ENCODE assay signal across 33 mouse cellular contexts in the genomic region with DNA sequence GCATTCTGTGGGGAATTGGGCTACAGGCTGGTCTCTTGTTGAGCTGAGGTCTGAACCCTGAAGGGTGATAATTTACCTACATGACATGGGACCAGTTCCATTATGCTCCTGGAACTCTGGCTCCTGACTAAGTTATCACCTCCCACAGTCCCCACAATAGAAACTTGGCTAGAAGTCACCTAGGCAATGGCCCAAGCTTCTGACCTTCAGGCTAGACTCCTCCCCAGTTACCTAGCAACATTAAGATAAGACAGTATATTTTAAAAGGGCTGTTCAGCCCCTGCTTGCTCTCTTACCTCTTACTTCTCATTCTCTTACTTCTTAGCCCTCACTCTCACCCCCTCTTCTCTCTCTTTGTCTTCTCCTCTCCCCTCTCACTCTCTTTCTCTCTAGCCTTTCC. TPM values are rescaled to one million over a fixed set of nuclear protein-coding genes. Genes with fewer than 3 reads are reported as not detected.
DNase-seq lines count a peak whose midpoint lies in the region.
"Had no signal": no experiment of that assay in that cellular context is flagged by ENCODE, and none has a peak within 500 bp of the region (broad histone marks: within the 10 kb centered on the region; RNA-seq: fewer than 3 reads in every experiment).

No protein-coding gene starts in this region.

- peaks cover 15% of the 10 kb centered on the region for H3K4me1 ChIP-seq in heart, embryonic 10.5 days
- H3K4me1 ChIP-seq: embryonic facial prominence, embryonic 15.5 days; forebrain, embryonic 12.5 days had no signal

- H3K27ac ChIP-seq in heart, embryonic 10.5 days = no peak overlapping the region
- H3K27ac ChIP-seq: embryonic facial prominence, embryonic 15.5 days; forebrain, embryonic 12.5 days; liver, embryonic 14.5 days had no signal

- peak; percentile 64 to 79 for DNase-seq in heart, adult 18-20 months
- no peak for DNase-seq in heart, embryonic 10.5 days (ENCODE audit: low spot score)
- DNase-seq in kidney, postnatal 14 days = peak; percentile 35
- no peak for DNase-seq in kidney, adult 18-20 months
- DNase-seq in heart, adult 9 months (ENCODE audit: low spot score in 2 of 2) = peak; percentile 43 to 63
- DNase-seq in heart, postnatal 4 days = peak; percentile 21
- no peak for DNase-seq in testis, postnatal 10 days (ENCODE audit: low spot score)
- DNase-seq: cerebellum, adult 18-20 months; cerebellum, postnatal 10 days; forebrain, postnatal 0 days; gastrocnemius, postnatal 14 days; kidney, adult 9 months; layer of hippocampus, postnatal 36 days; left cerebral cortex, postnatal 4 days; lung, adult 2 months; lung, postnatal 10 days; midbrain, embryonic 14.5 days had no signal

- H3K36me3 ChIP-seq in heart, embryonic 10.5 days = no peaks in the 10 kb centered on the region
- H3K36me3 ChIP-seq: embryonic facial prominence, embryonic 15.5 days; forebrain, embryonic 12.5 days had no signal

- H3K4me3 ChIP-seq in heart, embryonic 10.5 days = no peak overlapping the region
- H3K4me3 ChIP-seq: embryonic facial prominence, embryonic 15.5 days; forebrain, embryonic 12.5 days had no signal

- H3K27me3 ChIP-seq in heart, embryonic 10.5 days (ENCODE audit: insufficient read depth, poor library complexity, severe bottlenecking) = no peaks in the 10 kb centered on the region
- H3K27me3 ChIP-seq: embryonic facial prominence, embryonic 15.5 days; forebrain, embryonic 12.5 days had no signal

- H3K9me3 ChIP-seq in heart, embryonic 10.5 days = 0 out of 2 replicates have a peak, but pooled peaks cover 5% of the 10 kb centered on the region
- H3K9me3 ChIP-seq: embryonic facial prominence, embryonic 15.5 days; forebrain, embryonic 12.5 days had no signal

RNA-seq across cellular contexts. Expression of gene Methig1, which starts 7.5 kb away (rescaled TPM):
- not detected for total RNA-seq in heart, adult 18-20 months (2021)
- 0.33 TPM in 1 of 2 replicates, not detected in the other for polyA plus RNA-seq in heart, embryonic 10.5 days (2016; fragmentation: Nextera tagmentation; extraction: Ambion mirVana)
- not detected for total RNA-seq in heart, postnatal 4 days (2021)
- total RNA-seq: common myeloid progenitor, adult 5-6 weeks; forebrain, postnatal 0 days; gastrocnemius, postnatal 14 days; granulocyte monocyte progenitor cell, adult 5-6 weeks; hematopoietic stem cell, adult 5-6 weeks; layer of hippocampus, postnatal 36 days; left cerebral cortex, postnatal 4 days; monocyte, adult 5-6 weeks had no signal
- polyA plus RNA-seq: brain, embryonic 14.5 days; embryonic facial prominence, embryonic 15.5 days; forebrain, embryonic 12.5 days; forebrain, postnatal 0 days; hindbrain, embryonic 16.5 days; intestine, embryonic 14.5 days; large intestine, adult 2 months; limb, embryonic 14.5 days; lung, adult 2 months; midbrain, embryonic 14.5 days; testis, adult 2 months had no signal

RNA-seq across cellular contexts. Expression of gene Mettl7a2, which starts 7.5 kb away (rescaled TPM):
- total RNA-seq in heart, adult 18-20 months (2021) = 1 to 10 TPM; 1.1 to 1.5 TPM
- not detected in 2 replicates for polyA plus RNA-seq in heart, embryonic 10.5 days (2016; fragmentation: Nextera tagmentation; extraction: Ambion mirVana)
- under 1 TPM in 1 of 2 experiments, not detected in 1; 0.27 TPM for total RNA-seq in heart, postnatal 4 days (2021)
- total RNA-seq: common myeloid progenitor, adult 5-6 weeks; forebrain, postnatal 0 days; granulocyte monocyte progenitor cell, adult 5-6 weeks; hematopoietic stem cell, adult 5-6 weeks; monocyte, adult 5-6 weeks had no signal
- polyA plus RNA-seq: brain, embryonic 14.5 days; embryonic facial prominence, embryonic 15.5 days; forebrain, embryonic 12.5 days; forebrain, postnatal 0 days; hindbrain, embryonic 16.5 days; intestine, embryonic 14.5 days; large intestine, adult 2 months; lung, adult 2 months; midbrain, embryonic 14.5 days; neural tube, embryonic 14.5 days; stomach, embryonic 14.5 days; testis, adult 2 months had no signal

RNA-seq across cellular contexts. Expression of gene Mettl7a3, which starts 10.8 kb away (rescaled TPM):
- under 1 TPM in 1 of 2 experiments, not detected in 1; 0.18 TPM for total RNA-seq in heart, adult 18-20 months (2021)
- polyA plus RNA-seq in heart, embryonic 10.5 days (2016; fragmentation: Nextera tagmentation; extraction: Ambion mirVana) = not detected in 2 replicates
- not detected for total RNA-seq in heart, postnatal 4 days (2021)
- total RNA-seq: adrenal gland, postnatal 36 days; common myeloid progenitor, adult 5-6 weeks; forebrain, postnatal 0 days; granulocyte monocyte progenitor cell, adult 5-6 weeks; hematopoietic stem cell, adult 5-6 weeks; monocyte, adult 5-6 weeks had no signal
- polyA plus RNA-seq: forebrain, embryonic 12.5 days; forebrain, postnatal 0 days; intestine, embryonic 14.5 days; large intestine, adult 2 months; liver, embryonic 14.5 days; midbrain, embryonic 14.5 days; stomach, embryonic 14.5 days; testis, adult 2 months had no signal

RNA-seq across cellular contexts. Expression of gene Higd1c, which starts 18.9 kb away (rescaled TPM):
- not detected for total RNA-seq in heart, adult 18-20 months (2021)
- not detected in 2 replicates for polyA plus RNA-seq in heart, embryonic 10.5 days (2016; fragmentation: Nextera tagmentation; extraction: Ambion mirVana)
- total RNA-seq in heart, postnatal 4 days (2021) = not detected
- total RNA-seq: adrenal gland, postnatal 36 days; common myeloid progenitor, adult 5-6 weeks; forebrain, postnatal 0 days; gastrocnemius, postnatal 14 days; granulocyte monocyte progenitor cell, adult 5-6 weeks; hematopoietic stem cell, adult 5-6 weeks; layer of hippocampus, postnatal 36 days; left cerebral cortex, postnatal 4 days; monocyte, adult 5-6 weeks had no signal
- polyA plus RNA-seq: brain, embryonic 14.5 days; embryonic facial prominence, embryonic 15.5 days; forebrain, embryonic 12.5 days; forebrain, postnatal 0 days; hindbrain, embryonic 16.5 days; intestine, embryonic 14.5 days; large intestine, adult 2 months; limb, embryonic 14.5 days; liver, embryonic 14.5 days; lung, adult 2 months; midbrain, embryonic 14.5 days; neural tube, embryonic 14.5 days; stomach, embryonic 14.5 days; testis, adult 2 months had no signal

RNA-seq across cellular contexts. Expression of gene Mettl7a1, which starts 41.5 kb away (rescaled TPM):
- total RNA-seq in heart, adult 18-20 months (2021) = 10 to 100 TPM; 46.0 to 60.5 TPM
- polyA plus RNA-seq in heart, embryonic 10.5 days (2016; fragmentation: Nextera tagmentation; extraction: Ambion mirVana) = 3.0 and 3.6 TPM in 2 replicates
- 10 to 100 TPM in 1 of 2 experiments, 1 to 10 TPM in 1; 8.8 to 13.1 TPM for total RNA-seq in heart, postnatal 4 days (2021)

Comparison
In these comparisons a context has a peak if more than half of its experiments do, and no peak if none do; other contexts are left out.
1. DNase-seq: peak in heart, adult 18-20 months (2 of 2), kidney, postnatal 14 days (single experiment), heart, adult 9 months (2 of 2) and heart, postnatal 4 days (single experiment); none in heart, embryonic 10.5 days (single experiment), kidney, adult 18-20 months (single experiment) and testis, postnatal 10 days (single experiment).